Mouse (Mus musculus) thymus, postnatal 36 days (tissue): ENCODE measurements at regions not wholly inside any gene's neighbourhood (a gene's known extent, or its start where the extent isn't known, plus 50 kb on each side); places are given as distances from the start of the nearest gene placed in this dataset.

Experiments used
- DNase-seq, 2 experiments: peaks; one replicate each; pipeline ENCODE4 v3.0.0; 2022; ENCODE audit warnings: mixed read lengths in 2 of 2

- no peak for DNase-seq
Measured at GRCm38 (mm10) chr15:71375775-71376174, 2458.6 kb upstream of the Gm6569 start.
